Mouse (Mus musculus): Measurements from ENCODE around the gene Pdzd2. TPM values are rescaled to one million over a fixed set of nuclear protein-coding genes. Genes with fewer than 3 reads are reported as not detected.
A peak's percentile ranks its signal among the peaks of the same experiment; 100 is the strongest.

Gene Pdzd2
- polyA plus RNA-seq, 1 experiment: 1.7 TPM

- Histone ChIP-seq H3K4me1 (ENCODE audit: control insufficient read depth, insufficient read depth, insufficient read length) (no peaks in the 10 kb centered on the region), H3K27me3 (ENCODE audit: control insufficient read depth, insufficient read depth, low read length) (no peaks in the 10 kb centered on the region), H3K4me3 (ENCODE audit: extremely low read depth, insufficient read depth, insufficient read length) (no peak overlapping the region), H3K27ac (ENCODE audit: insufficient read depth, low read length) (no peak overlapping the region), H3K36me3 (ENCODE audit: control insufficient read depth, insufficient read depth, low read length) (no peaks in the 10 kb centered on the region)
- WGBS: 87% methylated on average over 15 of the region's 15 CpGs
- no peak for DNase-seq (ENCODE audit: low read depth in 1 of 2, low spot score in 2 of 2)
- no peak for TF ChIP-seq CTCF (IDR thresholded peaks at IDR 0.05; ENCODE audit: extremely low read depth, insufficient read depth, insufficient read length, insufficient replicate concordance)
- TF ChIP-seq POLR2A (IDR thresholded peaks at IDR 0.05; ENCODE audit: low read depth, low read length): no peak
Measured at GRCm38 (mm10) chr15:12388726-12389489, 350.8 kb downstream of the Pdzd2 start.

- Histone ChIP-seq H3K27ac (ENCODE audit: insufficient read depth, low read length) (no peak overlapping the region), H3K27me3 (ENCODE audit: control insufficient read depth, insufficient read depth, low read length) (no peaks in the 10 kb centered on the region), H3K4me3 (ENCODE audit: extremely low read depth, insufficient read depth, insufficient read length) (no peak overlapping the region), H3K36me3 (ENCODE audit: control insufficient read depth, insufficient read depth, low read length) (no peaks in the 10 kb centered on the region), H3K4me1 (ENCODE audit: control insufficient read depth, insufficient read depth, insufficient read length) (no peaks in the 10 kb centered on the region)
- DNase-seq (ENCODE audit: low read depth in 1 of 2, low spot score in 2 of 2): no peak
- TF ChIP-seq CTCF (IDR thresholded peaks at IDR 0.05; ENCODE audit: extremely low read depth, insufficient read depth, insufficient read length, insufficient replicate concordance): no peak
- TF ChIP-seq POLR2A (IDR thresholded peaks at IDR 0.05; ENCODE audit: low read depth, low read length): no peak
- 94% methylated on average over 12 of the region's 13 CpGs for WGBS
Measured at GRCm38 (mm10) chr15:12384679-12385078, 355.0 kb downstream of the Pdzd2 start.

- Histone ChIP-seq H3K27ac (ENCODE audit: insufficient read depth, low read length) (no peak overlapping the region), H3K4me3 (ENCODE audit: extremely low read depth, insufficient read depth, insufficient read length) (no peak overlapping the region), H3K4me1 (ENCODE audit: control insufficient read depth, insufficient read depth, insufficient read length) (peaks cover 5% of the 10 kb centered on the region; the same call in 1 of the 2 replicates), H3K36me3 (ENCODE audit: control insufficient read depth, insufficient read depth, low read length) (no peaks in the 10 kb centered on the region), H3K27me3 (ENCODE audit: control insufficient read depth, insufficient read depth, low read length) (no peaks in the 10 kb centered on the region)
- TF ChIP-seq CTCF (IDR thresholded peaks at IDR 0.05; ENCODE audit: extremely low read depth, insufficient read depth, insufficient read length, insufficient replicate concordance) (peak; percentile 40; the same call in 1 of the 2 replicates), POLR2A (IDR thresholded peaks at IDR 0.05; ENCODE audit: low read depth, low read length) (no peak)
- 46% methylated on average over 5 of the region's 5 CpGs for WGBS
- peak; percentile 57 to 61 for DNase-seq (ENCODE audit: low read depth in 1 of 2, low spot score in 2 of 2)
Measured at GRCm38 (mm10) chr15:12380548-12380947, 359.2 kb downstream of the Pdzd2 start.

DNA sequence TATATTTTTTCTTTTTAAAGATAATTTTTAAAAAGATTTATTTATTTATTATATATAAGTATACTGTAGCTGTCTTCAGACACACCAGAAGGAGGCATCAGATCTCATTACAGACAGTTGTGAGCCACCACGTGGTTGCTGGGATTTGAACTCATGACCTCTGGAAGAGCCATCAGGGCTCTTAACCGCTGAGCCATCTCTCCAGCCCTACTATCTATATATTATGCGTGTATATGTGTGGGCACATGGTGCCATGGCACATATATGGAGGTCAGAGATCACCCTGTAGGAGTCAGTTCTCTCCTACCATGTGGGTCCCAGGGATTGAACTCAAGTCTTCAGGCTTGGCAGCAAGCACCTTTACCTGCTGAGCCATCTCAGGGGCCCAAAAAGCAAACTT, 359.7 kb downstream of the Pdzd2 start:
- no peak for DNase-seq (ENCODE audit: low read depth in 1 of 2, low spot score in 2 of 2)
- H3K4me1 ChIP-seq (ENCODE audit: control insufficient read depth, insufficient read depth, insufficient read length): peaks cover 5% of the 10 kb centered on the region; the same call in 1 of the 2 replicates
- 95% methylated on average over 3 of the region's 3 CpGs for WGBS
- no peak overlapping the region for H3K27ac ChIP-seq (ENCODE audit: insufficient read depth, low read length)
- H3K27me3 ChIP-seq (ENCODE audit: control insufficient read depth, insufficient read depth, low read length): no peaks in the 10 kb centered on the region
- H3K4me3 ChIP-seq (ENCODE audit: extremely low read depth, insufficient read depth, insufficient read length): no peak overlapping the region
- H3K36me3 ChIP-seq (ENCODE audit: control insufficient read depth, insufficient read depth, low read length): no peaks in the 10 kb centered on the region
- no peak for TF ChIP-seq POLR2A (IDR thresholded peaks at IDR 0.05; ENCODE audit: low read depth, low read length)
- TF ChIP-seq CTCF (IDR thresholded peaks at IDR 0.05; ENCODE audit: extremely low read depth, insufficient read depth, insufficient read length, insufficient replicate concordance): no peak

- TF ChIP-seq POLR2A (IDR thresholded peaks at IDR 0.05; ENCODE audit: low read depth, low read length) (no peak), CTCF (IDR thresholded peaks at IDR 0.05; ENCODE audit: extremely low read depth, insufficient read depth, insufficient read length, insufficient replicate concordance) (no peak)
Measured at GRCm38 (mm10) chr15:12377800-12378199, 361.9 kb downstream of the Pdzd2 start.

DNA sequence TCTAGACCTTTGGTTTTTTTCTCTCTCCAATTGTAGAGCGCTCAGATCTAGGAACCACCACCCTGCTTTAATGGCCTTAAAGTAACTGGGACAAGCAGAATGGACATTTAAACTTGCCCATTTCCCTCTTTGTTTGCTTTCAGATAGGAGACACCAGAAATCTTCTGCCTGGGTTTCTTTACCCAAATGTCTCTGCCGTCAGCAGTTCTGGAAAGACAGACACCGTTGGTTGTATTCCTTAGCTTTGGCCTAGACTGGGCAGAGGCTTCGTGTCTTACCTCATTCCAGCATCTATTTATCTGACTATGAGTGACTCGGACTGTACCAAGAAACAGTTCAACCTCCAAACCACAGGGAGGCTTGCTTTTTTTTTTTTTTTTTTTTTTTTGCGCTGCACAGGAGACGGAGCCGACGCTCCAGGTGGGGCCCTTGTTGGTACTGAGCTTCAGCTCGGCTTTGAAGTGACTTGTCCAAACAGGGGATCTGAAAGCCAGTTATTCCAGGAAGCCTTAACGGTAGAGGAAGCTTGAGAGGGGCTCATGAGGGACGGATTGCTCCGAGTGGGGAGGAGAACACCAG, 363.1 kb downstream of the Pdzd2 start:
- WGBS: 21% methylated on average over 13 of the region's 13 CpGs
- no peaks in the 10 kb centered on the region for H3K36me3 ChIP-seq (ENCODE audit: control insufficient read depth, insufficient read depth, low read length)
- no peak overlapping the region for H3K4me3 ChIP-seq (ENCODE audit: extremely low read depth, insufficient read depth, insufficient read length)
- no peak overlapping the region for H3K27ac ChIP-seq (ENCODE audit: insufficient read depth, low read length)
- no peaks in the 10 kb centered on the region for H3K27me3 ChIP-seq (ENCODE audit: control insufficient read depth, insufficient read depth, low read length)
- TF ChIP-seq POLR2A (IDR thresholded peaks at IDR 0.05; ENCODE audit: low read depth, low read length) (no peak), CTCF (IDR thresholded peaks at IDR 0.05; ENCODE audit: extremely low read depth, insufficient read depth, insufficient read length, insufficient replicate concordance) (no peak)
- peaks cover 5% of the 10 kb centered on the region; the same call in 1 of the 2 replicates for H3K4me1 ChIP-seq (ENCODE audit: control insufficient read depth, insufficient read depth, insufficient read length)
- DNase-seq (ENCODE audit: low read depth in 1 of 2, low spot score in 2 of 2): no peak

More at GRCm38 (mm10) chr15:12377800-12378199, 361.9 kb downstream of the Pdzd2 start:
- H3K27me3 ChIP-seq (ENCODE audit: control insufficient read depth, insufficient read depth, low read length): no peaks in the 10 kb centered on the region
- H3K27ac ChIP-seq (ENCODE audit: insufficient read depth, low read length): no peak overlapping the region
- 89% methylated on average over 10 of the region's 10 CpGs for WGBS
- no peak overlapping the region for H3K4me3 ChIP-seq (ENCODE audit: extremely low read depth, insufficient read depth, insufficient read length)
- no peak for DNase-seq (ENCODE audit: low read depth in 1 of 2, low spot score in 2 of 2)
- no peaks in the 10 kb centered on the region for H3K36me3 ChIP-seq (ENCODE audit: control insufficient read depth, insufficient read depth, low read length)
- H3K4me1 ChIP-seq (ENCODE audit: control insufficient read depth, insufficient read depth, insufficient read length): peaks cover 5% of the 10 kb centered on the region; the same call in 1 of the 2 replicates

All from spleen, adult 2 months (tissue).